Mouse (Mus musculus): ENCODE results near the gene Eci2.
"Not testable (repeated sequence)": the region's sequence is repeated elsewhere in the genome, so short reads cannot be mapped to it uniquely, and the experiment has no call there.

Eci2 gene

GRCm38 (mm10) chr13:35026879-35027278, at the start of gene Eci2:
Eci2 (minus strand) TSS chr13:35027096.
- peak; percentile 33 to 49 for DNase-seq

GRCm38 (mm10) chr13:35074862-35075261, 48.0 kb upstream of the Eci2 start:
- no peak for DNase-seq

GRCm38 (mm10) chr13:35070485-35071472, 43.9 kb upstream of the Eci2 start:
- no peak for DNase-seq

- peak; percentile 71 to 75 for DNase-seq
Observed at GRCm38 (mm10) chr13:35067084-35067483, 40.2 kb upstream of the Eci2 start.

- no peak for DNase-seq
Observed at GRCm38 (mm10) chr13:35066033-35066432, 39.1 kb upstream of the Eci2 start.

GRCm38 (mm10) chr13:35064381-35064780, 37.5 kb upstream of the Eci2 start:
- no peak for DNase-seq

GRCm38 (mm10) chr13:35058145-35058544, 31.2 kb upstream of the Eci2 start:
- peak; percentile 62 to 71 for DNase-seq

GRCm38 (mm10) chr13:35036486-35036885, 9.6 kb upstream of the Eci2 start:
- DNase-seq = peak in 1 of 2 experiments; percentile 46

- no peak for DNase-seq
Observed at GRCm38 (mm10) chr13:35035731-35036130, 8.8 kb upstream of the Eci2 start.

- no peak for DNase-seq
Observed at GRCm38 (mm10) chr13:35033571-35033970, 6.7 kb upstream of the Eci2 start.

GRCm38 (mm10) chr13:35031684-35032082, 4.8 kb upstream of the Eci2 start:
- no peak for DNase-seq

GRCm38 (mm10) chr13:35030979-35031683, 4.2 kb upstream of the Eci2 start:
- peak in 1 of 2 experiments; percentile 24 for DNase-seq

GRCm38 (mm10) chr13:35028365-35028764, 1.5 kb upstream of the Eci2 start:
- no peak for DNase-seq

- DNase-seq = not testable (repeated sequence)
Observed at GRCm38 (mm10) chr13:35023401-35023800, 3.5 kb downstream of the Eci2 start.

GRCm38 (mm10) chr13:35020383-35020782, 6.5 kb downstream of the Eci2 start:
- no peak for DNase-seq

GRCm38 (mm10) chr13:35018866-35019536, 7.9 kb downstream of the Eci2 start:
- DNase-seq = no peak

GRCm38 (mm10) chr13:35017392-35017791, 9.5 kb downstream of the Eci2 start:
- DNase-seq = no peak

GRCm38 (mm10) chr13:35016067-35016466, 10.8 kb downstream of the Eci2 start:
- DNase-seq = no peak

- peak; percentile 42 to 59 for DNase-seq
Observed at GRCm38 (mm10) chr13:34995925-34996324, 31.0 kb downstream of the Eci2 start.

- DNase-seq = peak; percentile 98
Observed at GRCm38 (mm10) chr13:34993983-34994811, 32.7 kb downstream of the Eci2 start.

- no peak for DNase-seq
Observed at GRCm38 (mm10) chr13:34993595-34993982, 33.3 kb downstream of the Eci2 start.

GRCm38 (mm10) chr13:34993085-34993484, 33.8 kb downstream of the Eci2 start:
- no peak for DNase-seq
